In the genomic region with DNA sequence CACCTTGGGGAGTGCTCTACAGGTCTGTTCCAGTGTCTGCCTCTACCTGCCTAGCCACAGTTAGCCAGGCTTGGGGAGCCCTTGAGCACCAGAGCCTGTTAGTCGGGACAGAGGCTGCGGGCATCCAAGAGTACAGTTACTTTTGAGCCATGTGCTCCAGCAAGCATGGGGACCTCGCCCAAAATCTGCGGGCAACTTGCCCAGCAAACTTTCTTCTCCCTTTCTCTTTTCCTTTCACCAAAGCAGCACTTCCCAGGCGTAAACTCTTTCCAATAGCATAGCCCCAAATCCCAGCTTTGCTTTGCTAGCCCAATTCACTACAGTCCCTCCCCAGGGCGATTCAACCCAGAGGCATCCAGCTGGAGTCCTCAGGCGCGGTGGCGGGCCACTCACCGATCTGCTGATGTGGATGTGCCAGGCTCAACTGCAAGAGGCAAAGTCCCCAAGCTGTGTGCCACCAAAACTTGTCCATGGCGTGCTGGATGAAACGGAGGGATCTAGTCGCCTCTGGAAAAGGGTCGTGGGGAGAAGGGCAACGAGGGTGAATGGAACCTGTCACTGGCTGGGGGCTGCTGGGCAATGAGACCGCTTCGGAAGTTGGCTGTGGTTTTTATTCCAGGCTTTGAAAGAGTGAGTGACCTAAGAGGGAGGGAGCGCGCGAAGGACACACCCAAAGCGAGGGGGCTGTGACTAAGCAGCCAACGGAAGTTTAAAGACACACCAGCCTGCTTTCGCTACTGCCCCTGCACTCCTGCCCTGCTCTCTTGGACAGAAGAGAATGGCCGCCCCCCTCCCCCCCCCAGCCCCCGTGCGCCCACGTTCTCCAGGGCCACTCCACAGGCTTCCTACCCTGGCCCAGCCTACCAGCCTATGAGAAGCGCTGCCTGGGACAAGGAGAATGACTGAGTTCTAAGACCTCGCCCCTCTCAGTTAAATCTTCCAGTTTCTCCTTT, we compare ENCODE assay signal across 8 mouse cellular contexts. TPM values are rescaled to one million over a fixed set of nuclear protein-coding genes. Genes with fewer than 3 reads are reported as not detected.
DNase-seq lines count a peak whose midpoint lies in the region; ATAC-seq and TF ChIP-seq lines count a peak whose summit lies in the region.

Cd44 (minus strand) TSS at position 791 of the 953 bp plus-strand sequence.

- peaks cover 0 to 13% of the 10 kb centered on the region in 2 experiments for H3K36me3 ChIP-seq in CH12.LX (replicated peaks in 1 of 2; ENCODE audit: control insufficient read depth in 1 of 2, insufficient read depth in 1 of 2, low read length in 1 of 2)
- H3K36me3 ChIP-seq in forebrain, embryonic 10.5 days (replicated peaks), result no peaks in the 10 kb centered on the region

- TF ChIP-seq CTCF in CH12.LX (conservative IDR thresholded peaks at IDR 0.05 in 1 of 2, IDR thresholded peaks at IDR 0.05 in 1 of 2; ENCODE audit: low read depth in 2 of 2, low read length in 2 of 2), result no peak

- peak within 1 kb of the TSS; percentile 80 for H3K9ac ChIP-seq in CH12.LX (ENCODE audit: insufficient read depth, low read depth)

- H3K4me3 ChIP-seq in CH12.LX (replicated peaks in 1 of 3; ENCODE audit: low read depth in 2 of 3, low read length in 2 of 3, poor library complexity in 1 of 3), result peak within 1 kb of the TSS; percentile 65 to 97 (median 83)
- H3K4me3 ChIP-seq in forebrain, embryonic 10.5 days, result peak within 1 kb of the TSS; percentile 60

- dilution Hi-C loops in CH12.LX (cut with MboI; ENCODE audit: extremely low pct_ligation_motif_present, extremely low pct_unique_long_range_greater_than_20kb, low sequenced_read_pairs), result no loop called here

- no peak for TF ChIP-seq RAD21 in CH12.LX (IDR thresholded peaks at IDR 0.05; ENCODE audit: low read depth, low read length)

- 1% methylated on average over 28 of the region's 29 CpGs for WGBS in forebrain, embryonic 10.5 days

- peak; percentile 78 for DNase-seq in CH12.LX (ENCODE audit: extremely low read depth)
- peak; percentile 86 for DNase-seq in adrenal gland, adult 2 months
- DNase-seq in forebrain, embryonic 10.5 days (ENCODE audit: extremely low spot score, low spot score), result peak; percentile 52
- peak; percentile 57 to 58 for DNase-seq in heart, postnatal 14 days
- DNase-seq in kidney, postnatal 4 days, result peak; percentile 58 to 73
- DNase-seq in skeletal muscle tissue, adult 2 months (ENCODE audit: low read depth, low spot score), result peak; percentile 63
- DNase-seq in layer of hippocampus, adult 11-12 months (ENCODE audit: low spot score), result no peak

- H3K4me2 ChIP-seq in CH12.LX (ENCODE audit: insufficient read depth, low read depth, poor library complexity, severe bottlenecking), result peak within 1 kb of the TSS; percentile 67

- no peaks in the 10 kb centered on the region for H3K27me3 ChIP-seq in CH12.LX (replicated peaks)
- H3K27me3 ChIP-seq in forebrain, embryonic 10.5 days (ENCODE audit: poor library complexity, severe bottlenecking), result peaks cover 41% of the 10 kb centered on the region

- H3K79me2 ChIP-seq in CH12.LX (replicated peaks; ENCODE audit: control insufficient read depth, extremely low read depth, insufficient read depth, poor library complexity, severe bottlenecking), result peaks cover 46% of the 10 kb centered on the region

- H3K27ac ChIP-seq in CH12.LX (ENCODE audit: insufficient read depth, low read depth), result peak within 1 kb of the TSS; percentile 66
- H3K27ac ChIP-seq in forebrain, embryonic 10.5 days, result peak within 1 kb of the TSS; percentile 70

- intact Hi-C loops in heart, postnatal 14 days (cut with DNase I), result loop anchor here (5.0 kb wide), 1 partner anchor 49 kb away; no protein-coding TSS in a partner anchor

- peaks cover 10 to 40% of the 10 kb centered on the region in 2 experiments for H3K4me1 ChIP-seq in CH12.LX (ENCODE audit: control insufficient read depth in 1 of 2, insufficient read depth in 2 of 2)
- H3K4me1 ChIP-seq in forebrain, embryonic 10.5 days, result peaks cover 15% of the 10 kb centered on the region

- in situ Hi-C loops in CH12.LX (cut with MboI; ENCODE audit: low pct_ligation_motif_present, low pct_unique_long_range_greater_than_20kb, low sequenced_read_pairs), result no loop called here

- H3K9me3 ChIP-seq in CH12.LX (replicated peaks; ENCODE audit: low read length), result no peaks in the 10 kb centered on the region
- H3K9me3 ChIP-seq in forebrain, embryonic 10.5 days, result no peaks in the 10 kb centered on the region

- no peak for TF ChIP-seq EP300 in CH12.LX (IDR thresholded peaks at IDR 0.05; ENCODE audit: low read length)

- ATAC-seq in megakaryocyte-erythroid progenitor cell, adult 5-6 weeks (replicated peaks; ENCODE audit: low FRiP score, low TSS enrichment, poor library complexity, severe bottlenecking), result peak; percentile 74

- peak; percentile 92 for TF ChIP-seq POLR2A in CH12.LX (IDR thresholded peaks at IDR 0.05; ENCODE audit: low read depth, low read length)

TF ChIP-seq in CH12.LX, 34 proteins besides CTCF, POLR2A, EP300 and RAD21:
- TF ChIP-seq MXI1 (IDR thresholded peaks at IDR 0.05; ENCODE audit: low read depth, low read length), result peak; percentile 64
- TF ChIP-seq SMC3 (IDR thresholded peaks at IDR 0.05; ENCODE audit: low read depth, low read length), result 0 out of 2 replicates have a peak, but pooled peaks have one; percentile 3
- TF ChIP-seq ZKSCAN1 (IDR thresholded peaks at IDR 0.05; ENCODE audit: borderline replicate concordance, low read depth, low read length), result no peak
- 0 out of 2 replicates have a peak, but pooled peaks have one; percentile 2 for TF ChIP-seq MEF2A (IDR thresholded peaks at IDR 0.05; ENCODE audit: borderline replicate concordance, low read depth, low read length)
- TF ChIP-seq NRF1 (IDR thresholded peaks at IDR 0.05; ENCODE audit: low read depth, low read length), result no peak
- TF ChIP-seq MAX (IDR thresholded peaks at IDR 0.05; ENCODE audit: low read length), result 0 out of 2 replicates have a peak, but pooled peaks have one; percentile 37
- TF ChIP-seq PAX5 (IDR thresholded peaks at IDR 0.05; ENCODE audit: low read length), result no peak
- peak; percentile 96 for TF ChIP-seq TBP (conservative IDR thresholded peaks at IDR 0.05; ENCODE audit: low read depth, low read length)
- TF ChIP-seq MYC (IDR thresholded peaks at IDR 0.05; ENCODE audit: low read depth, low read length), result peak; percentile 27; the same call in 1 of the 2 replicates
- TF ChIP-seq ZMIZ1 (IDR thresholded peaks at IDR 0.05; ENCODE audit: low read depth, low read length), result peak; percentile 82; the same call in 1 of the 2 replicates
- peak; percentile 89 for TF ChIP-seq NELFE (IDR thresholded peaks at IDR 0.05; ENCODE audit: low read depth, low read length)
- TF ChIP-seq TCF12 (IDR thresholded peaks at IDR 0.05; ENCODE audit: low read depth, low read length), result peak; percentile 88
- peak; percentile 53; the same call in 1 of the 2 replicates for TF ChIP-seq POLR2AphosphoS2 (IDR thresholded peaks at IDR 0.05; ENCODE audit: low read depth, low read length)
- peak; percentile 26; the same call in 1 of the 2 replicates for TF ChIP-seq CHD1 (IDR thresholded peaks at IDR 0.05; ENCODE audit: low read depth, low read length)

RNA-seq across cellular contexts. Expression of gene Cd44, which starts in this region (rescaled TPM):
- total RNA-seq in CH12.LX (2012; rRNA removed) (122 and 153 TPM in 2 replicates), CH12.LX (2014; rRNA removed) (93.3 and 112 TPM in 2 replicates)
- polyA plus RNA-seq in CH12.LX (2012; ENCODE audit: insufficient read length, low read depth), result 95.3 and 102 TPM in 2 replicates
- total RNA-seq in adrenal gland, adult 2 months (2021), result 10 to 100 TPM; 53.7 to 60.7 TPM
- polyA plus RNA-seq in adrenal gland, adult 2 months (2012; rRNA removed), result 9.5 and 12.8 TPM in 2 replicates
- 2.3 and 2.8 TPM in 2 replicates for polyA plus RNA-seq in forebrain, embryonic 10.5 days (2016; fragmentation: Nextera tagmentation; extraction: Ambion mirVana)
- total RNA-seq in heart, postnatal 14 days (2021), result 10 to 100 TPM; 13.5 to 15.0 TPM
- total RNA-seq in megakaryocyte-erythroid progenitor cell, adult 5-6 weeks (2014; fragmentation: Nextera tagmentation), result 111 and 112 TPM in 2 replicates
- total RNA-seq in megakaryocyte-erythroid progenitor cell, adult 5-6 weeks (2017), result 124 and 143 TPM in 2 replicates
